Mouse (Mus musculus): ENCODE measurements at regions not wholly inside any gene's neighbourhood (a gene's known extent, or its start where the extent isn't known, plus 50 kb on each side); places are given as distances from the start of the nearest gene placed in this dataset.
A peak's percentile ranks its signal among the peaks of the same experiment; 100 is the strongest.

DNA sequence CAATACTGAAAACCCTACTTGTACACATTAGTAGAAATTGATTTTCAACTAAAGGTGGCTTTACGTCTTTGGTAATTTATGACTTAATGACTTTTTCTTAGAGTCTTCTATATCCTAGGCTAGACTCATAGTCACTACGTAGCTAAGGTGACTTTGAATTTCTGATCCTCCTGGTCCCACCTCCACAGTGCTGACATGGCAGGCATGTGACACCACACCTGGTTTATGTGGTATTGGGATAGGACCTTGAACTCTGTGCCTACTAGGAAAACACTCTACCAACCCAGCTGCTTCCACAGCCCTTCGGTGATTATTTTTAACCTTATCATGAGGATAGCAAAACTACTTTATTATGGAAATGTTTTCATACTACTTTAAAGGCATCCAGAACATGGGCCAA, 51.5 kb upstream of the D7Ertd443e start:
- intact Hi-C loops (cut with DNase I): no loop called here
- DNase-seq: no peak
- TF ChIP-seq CTCF (IDR thresholded peaks at IDR 0.05): no peak
- H3K4me3 ChIP-seq: no peak overlapping the region
- no peak overlapping the region for H3K27ac ChIP-seq

DNA sequence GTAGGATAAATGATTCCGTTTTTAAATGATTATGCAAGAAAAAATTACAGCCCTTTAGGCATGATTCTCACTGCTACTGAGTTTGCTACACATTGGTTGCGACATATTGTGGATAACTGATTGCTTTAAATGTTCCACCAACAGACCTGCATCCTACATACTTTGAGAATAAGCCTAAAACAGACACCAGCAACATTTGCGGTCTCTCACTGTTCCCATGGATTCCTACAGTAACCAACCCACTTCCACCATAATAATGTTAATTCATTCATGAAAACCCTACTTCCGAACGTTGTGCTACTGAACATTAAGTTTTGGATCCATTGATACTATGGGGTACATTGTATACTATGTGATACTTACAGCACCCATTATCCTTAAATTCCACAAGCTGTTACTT, 53.8 kb upstream of the D7Ertd443e start:
- intact Hi-C loops (cut with DNase I): no loop called here
- DNase-seq: no peak

GRCm38 (mm10) chr7:134445008-134445806, 59.7 kb upstream of the D7Ertd443e start:
- TF ChIP-seq CTCF (IDR thresholded peaks at IDR 0.05): no peak
- no peak for DNase-seq
- Histone ChIP-seq H3K27ac (no peak overlapping the region), H3K4me3 (no peak overlapping the region)
- intact Hi-C loops (cut with DNase I): no loop called here

More for the DNA sequence above, 53.8 kb upstream of the D7Ertd443e start:
- Histone ChIP-seq H3K27ac (no peak overlapping the region), H3K4me3 (no peak overlapping the region)
- no peak for TF ChIP-seq CTCF (IDR thresholded peaks at IDR 0.05)

DNA sequence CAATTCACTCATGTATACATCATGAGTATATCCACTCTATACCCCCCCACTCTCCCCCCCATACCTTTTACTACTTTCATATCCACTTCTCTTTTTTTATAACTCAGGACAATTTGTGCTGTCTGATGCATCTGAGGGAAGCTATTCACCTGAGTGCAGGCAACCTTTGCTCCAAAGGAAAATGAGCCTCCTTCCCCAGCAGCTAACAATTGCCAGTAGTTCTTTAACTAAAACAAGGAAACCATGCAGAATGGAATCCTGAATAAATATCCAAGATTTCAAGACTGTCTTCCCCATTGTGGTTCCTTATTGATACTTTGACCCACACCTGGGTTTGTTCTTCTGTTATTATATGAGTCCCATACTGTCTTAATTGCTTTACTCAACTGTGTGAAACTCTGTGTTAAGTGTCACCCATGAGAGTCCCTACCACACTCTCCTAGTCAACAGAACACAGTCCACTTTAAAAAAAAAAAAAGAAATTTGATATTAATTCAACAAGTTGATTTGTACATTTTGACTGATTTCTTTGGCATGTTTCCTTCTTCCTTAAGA, 62.3 kb upstream of the D7Ertd443e start:
- no peak for DNase-seq
- H3K27ac ChIP-seq: no peak overlapping the region
- H3K4me3 ChIP-seq: no peak overlapping the region
- intact Hi-C loops (cut with DNase I): no loop called here
- TF ChIP-seq CTCF (IDR thresholded peaks at IDR 0.05): no peak

GRCm38 (mm10) chr7:134448831-134449230, 63.4 kb upstream of the D7Ertd443e start:
- TF ChIP-seq CTCF (IDR thresholded peaks at IDR 0.05): no peak
- intact Hi-C loops (cut with DNase I): no loop called here
- Histone ChIP-seq H3K4me3 (no peak overlapping the region), H3K27ac (no peak overlapping the region)
- DNase-seq: no peak

- intact Hi-C loops (cut with DNase I): no loop called here
- DNase-seq: no peak
- TF ChIP-seq CTCF (IDR thresholded peaks at IDR 0.05): no peak
- no peak overlapping the region for H3K27ac ChIP-seq
- no peak overlapping the region for H3K4me3 ChIP-seq
Observed at GRCm38 (mm10) chr7:134462677-134463076, 77.2 kb upstream of the D7Ertd443e start.

GRCm38 (mm10) chr7:134463380-134463779, 77.9 kb upstream of the D7Ertd443e start:
- TF ChIP-seq CTCF (IDR thresholded peaks at IDR 0.05): no peak
- intact Hi-C loops (cut with DNase I): no loop called here

GRCm38 (mm10) chr7:134467216-134467615, 81.8 kb upstream of the D7Ertd443e start:
- Histone ChIP-seq H3K27ac (no peak overlapping the region), H3K4me3 (no peak overlapping the region)
- intact Hi-C loops (cut with DNase I): no loop called here
- DNase-seq: no peak
- no peak for TF ChIP-seq CTCF (IDR thresholded peaks at IDR 0.05)

More at GRCm38 (mm10) chr7:134463380-134463779, 77.9 kb upstream of the D7Ertd443e start:
- no peak for DNase-seq
- Histone ChIP-seq H3K4me3 (no peak overlapping the region), H3K27ac (no peak overlapping the region)

GRCm38 (mm10) chr7:134471286-134471685, 85.8 kb upstream of the D7Ertd443e start:
- Histone ChIP-seq H3K4me3 (no peak overlapping the region), H3K27ac (no peak overlapping the region)
- intact Hi-C loops (cut with DNase I): no loop called here
- peak; percentile 41 for TF ChIP-seq CTCF (IDR thresholded peaks at IDR 0.05)
- DNase-seq: no peak

- intact Hi-C loops (cut with DNase I): no loop called here
- no peak for DNase-seq
- Histone ChIP-seq H3K4me3 (no peak overlapping the region), H3K27ac (no peak overlapping the region)
- TF ChIP-seq CTCF (IDR thresholded peaks at IDR 0.05): no peak
Observed at GRCm38 (mm10) chr7:134491326-134491725, 105.9 kb upstream of the D7Ertd443e start.

GRCm38 (mm10) chr7:134497219-134497618, 111.8 kb upstream of the D7Ertd443e start:
- no peak for TF ChIP-seq CTCF (IDR thresholded peaks at IDR 0.05)
- no peak for DNase-seq

DNA sequence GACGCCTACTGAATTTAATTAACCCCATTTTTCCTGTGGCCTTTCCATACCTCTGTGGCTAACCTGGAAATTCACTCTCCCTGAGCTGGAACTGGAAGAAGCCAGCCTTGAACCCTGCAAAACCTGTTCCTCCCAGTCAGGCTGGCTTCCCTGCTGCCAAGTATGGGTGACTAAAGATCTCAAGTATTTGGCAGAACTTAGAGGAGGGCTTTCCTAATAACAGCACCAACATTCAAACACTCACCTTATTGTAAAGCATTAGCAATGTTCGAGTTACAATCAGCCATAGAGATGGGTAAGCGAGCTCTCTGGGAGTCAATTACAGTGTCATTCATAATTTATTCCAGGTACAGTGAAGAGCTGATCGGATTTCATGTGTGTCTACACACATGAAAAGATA, 112.4 kb upstream of the D7Ertd443e start:
- no peak for DNase-seq
- Histone ChIP-seq H3K4me3 (no peak overlapping the region), H3K27ac (no peak overlapping the region)
- intact Hi-C loops (cut with DNase I): no loop called here
- TF ChIP-seq CTCF (IDR thresholded peaks at IDR 0.05): no peak

More at GRCm38 (mm10) chr7:134497219-134497618, 111.8 kb upstream of the D7Ertd443e start:
- Histone ChIP-seq H3K27ac (no peak overlapping the region), H3K4me3 (no peak overlapping the region)
- intact Hi-C loops (cut with DNase I): no loop called here

GRCm38 (mm10) chr7:134498716-134499115, 113.3 kb upstream of the D7Ertd443e start:
- no peak overlapping the region for H3K27ac ChIP-seq
- intact Hi-C loops (cut with DNase I): no loop called here
- no peak overlapping the region for H3K4me3 ChIP-seq
- no peak for TF ChIP-seq CTCF (IDR thresholded peaks at IDR 0.05)
- DNase-seq: no peak

DNA sequence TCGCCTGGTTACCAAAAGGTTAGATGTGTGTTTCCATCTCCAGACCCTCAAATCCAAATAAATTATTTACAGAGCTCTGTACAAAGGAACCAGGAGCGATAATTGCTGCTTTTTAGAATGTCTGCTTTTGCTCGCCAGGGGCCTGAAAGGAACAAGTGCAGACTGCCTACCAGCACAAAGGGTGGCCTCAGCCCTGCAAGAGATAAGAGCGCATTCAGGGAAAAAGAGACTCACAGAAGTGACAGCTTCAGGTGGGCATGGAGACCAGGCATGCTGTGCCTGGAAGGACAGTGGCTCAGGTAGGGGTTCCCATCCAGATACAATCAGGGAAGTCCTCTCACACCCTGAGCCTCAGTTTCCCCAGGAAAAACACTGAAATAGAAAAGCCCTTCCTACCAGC, 114.0 kb upstream of the D7Ertd443e start:
- intact Hi-C loops (cut with DNase I): no loop called here
- no peak for DNase-seq
- H3K4me3 ChIP-seq: no peak overlapping the region
- no peak overlapping the region for H3K27ac ChIP-seq
- TF ChIP-seq CTCF (IDR thresholded peaks at IDR 0.05): no peak

All from gastrocnemius, adult 2 months (tissue).